Mouse (Mus musculus) mesoderm, embryonic 11.5 days (tissue): ENCODE results near the gene Daw1.

ENCODE experiments used
- DNase-seq: peaks from one replicate; pipeline ENCODE4 v3.0.0-alpha.2; 2012; ENCODE audit warnings: low read depth, low spot score

Daw1 gene

GRCm38 (mm10) chr1:83159603-83160002, at the start of gene Daw1:
Daw1 (plus strand) TSS chr1:83159752.
- DNase-seq, result peak; percentile 92

GRCm38 (mm10) chr1:83110992-83111391, 48.6 kb upstream of the Daw1 start:
- DNase-seq, result no peak

DNA sequence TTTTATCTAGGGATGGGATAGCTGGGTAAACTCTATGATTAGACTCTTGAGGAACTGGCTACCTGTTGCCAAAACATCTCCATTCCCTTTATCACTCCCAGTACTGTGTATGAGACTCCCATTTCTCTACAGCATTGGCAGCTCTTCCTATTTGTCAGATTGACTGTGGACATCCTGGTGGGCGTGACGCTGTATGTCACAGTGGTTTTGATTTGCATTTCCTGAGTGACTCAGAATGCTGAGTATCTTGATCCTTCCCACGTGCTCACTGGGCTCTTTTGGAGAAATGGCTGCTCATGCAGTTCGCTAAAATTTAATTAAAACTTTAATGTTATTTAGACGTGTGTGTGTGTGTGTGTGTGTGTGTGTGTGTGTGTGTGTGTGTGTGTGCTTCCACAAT, 47.8 kb upstream of the Daw1 start:
- DNase-seq, result no peak

GRCm38 (mm10) chr1:83116447-83117137, 43.0 kb upstream of the Daw1 start, which contains the start of gene Ccl20:
Ccl20 (plus strand) TSS chr1:83116766.
- DNase-seq, result no peak

- DNase-seq, result no peak
Observed at GRCm38 (mm10) chr1:83117217-83117616, 42.3 kb upstream of the Daw1 start.

GRCm38 (mm10) chr1:83117661-83118060, 41.9 kb upstream of the Daw1 start:
- DNase-seq, result no peak

DNA sequence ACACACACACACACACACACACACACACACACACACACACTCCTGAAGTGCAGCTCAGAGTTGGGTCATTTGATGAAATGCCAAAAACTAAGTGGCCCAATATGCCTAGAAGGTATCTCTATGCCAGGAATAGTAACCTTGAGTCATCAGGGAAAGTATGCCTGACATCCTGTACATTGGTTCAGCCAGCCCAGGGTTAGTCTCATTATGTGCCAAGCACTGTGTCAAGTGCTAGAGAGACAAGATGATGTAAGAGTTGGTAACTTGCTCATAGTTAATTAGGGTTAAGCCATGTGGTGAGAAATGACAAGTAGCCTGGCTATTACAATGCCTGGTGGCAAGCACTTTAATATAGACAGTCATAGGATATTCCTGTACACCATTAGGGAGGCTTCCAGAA, 39.6 kb upstream of the Daw1 start:
- no peak for DNase-seq

- DNase-seq, result no peak
Observed at GRCm38 (mm10) chr1:83120312-83120711, 39.2 kb upstream of the Daw1 start.

DNA sequence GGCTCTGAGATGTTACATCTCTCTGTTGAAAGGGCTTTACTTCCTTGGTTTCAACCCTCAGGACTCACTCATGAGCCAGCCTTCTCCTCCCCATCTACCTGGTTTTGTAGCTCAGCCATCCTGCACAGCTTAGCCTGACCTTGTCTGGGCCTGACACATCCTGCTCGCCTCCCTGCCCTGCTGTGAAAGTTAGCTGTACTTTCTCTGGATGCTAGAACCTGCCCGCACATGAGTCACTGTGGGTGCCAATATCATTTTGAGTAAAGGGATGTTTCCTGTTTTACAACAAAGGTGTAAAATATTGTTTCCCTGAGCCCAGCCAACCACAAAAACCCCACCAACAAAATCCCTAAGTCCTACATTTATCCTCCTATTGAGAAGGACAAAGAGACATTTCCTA, 36.4 kb upstream of the Daw1 start:
- DNase-seq, result no peak

GRCm38 (mm10) chr1:83135829-83136228, 23.7 kb upstream of the Daw1 start:
- peak; percentile 3 for DNase-seq

- no peak for DNase-seq
Observed at GRCm38 (mm10) chr1:83137847-83138246, 21.7 kb upstream of the Daw1 start.

GRCm38 (mm10) chr1:83138721-83139120, 20.8 kb upstream of the Daw1 start:
- DNase-seq, result no peak

GRCm38 (mm10) chr1:83141510-83141909, 18.0 kb upstream of the Daw1 start:
- DNase-seq, result no peak

DNA sequence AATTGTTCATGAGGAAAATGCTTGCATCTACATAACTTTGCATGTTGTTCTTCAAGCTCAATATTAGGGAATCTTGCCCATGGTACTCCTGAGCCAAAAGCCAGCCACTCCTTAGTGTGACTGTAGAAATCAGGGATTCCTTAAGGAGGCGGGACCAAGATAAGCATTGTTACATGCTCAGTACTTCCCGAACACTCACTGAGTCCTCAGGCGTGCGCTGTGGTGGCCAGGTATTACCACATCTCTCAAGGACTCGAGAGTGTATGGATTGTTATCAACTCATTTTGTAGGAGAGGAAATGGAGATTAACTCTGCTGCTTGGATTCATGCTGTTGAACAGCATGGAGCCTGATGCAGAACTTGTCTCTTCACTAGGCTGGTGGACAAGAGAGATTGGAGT, 17.5 kb upstream of the Daw1 start:
- DNase-seq, result no peak

- DNase-seq, result no peak
Observed at GRCm38 (mm10) chr1:83146547-83146946, 13.0 kb upstream of the Daw1 start.

DNA sequence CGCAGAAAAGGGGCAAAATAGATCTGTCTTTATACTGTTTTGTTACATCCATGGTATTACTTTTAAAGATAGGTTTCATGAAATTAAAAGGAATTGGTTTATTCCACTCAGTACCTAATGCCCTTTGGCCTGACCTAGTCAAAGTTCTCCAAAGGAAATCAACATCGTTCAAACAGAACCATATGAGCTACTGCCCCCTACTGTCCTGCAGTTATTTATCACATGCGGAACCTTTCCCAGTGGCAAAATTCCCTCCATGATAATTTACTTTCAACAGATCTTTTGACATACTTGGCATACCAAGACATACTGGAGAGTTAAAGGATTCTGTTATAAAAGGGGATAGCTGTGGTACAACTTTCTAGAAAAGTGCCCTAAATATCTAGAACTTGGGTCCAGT, 9.3 kb upstream of the Daw1 start:
- no peak for DNase-seq

DNA sequence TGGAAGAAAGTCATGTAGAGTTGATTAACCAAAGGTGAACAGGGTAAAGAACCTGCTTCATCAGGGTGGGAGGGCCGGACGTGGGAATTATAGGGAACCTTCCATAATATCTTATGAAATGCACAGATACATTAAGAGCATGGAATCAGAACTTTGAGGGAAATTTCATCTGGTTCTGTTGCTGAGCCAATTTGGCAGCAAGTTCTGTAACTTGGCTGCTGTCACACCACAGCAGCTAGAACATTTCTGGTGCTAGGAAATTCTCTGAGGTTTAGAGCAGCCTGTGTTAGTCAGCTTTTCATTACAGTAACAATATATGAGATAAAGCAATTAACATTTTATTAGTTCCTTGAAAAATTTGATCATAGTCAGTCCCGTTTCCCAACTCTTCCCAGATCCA, 6.6 kb upstream of the Daw1 start:
- no peak for DNase-seq

DNA sequence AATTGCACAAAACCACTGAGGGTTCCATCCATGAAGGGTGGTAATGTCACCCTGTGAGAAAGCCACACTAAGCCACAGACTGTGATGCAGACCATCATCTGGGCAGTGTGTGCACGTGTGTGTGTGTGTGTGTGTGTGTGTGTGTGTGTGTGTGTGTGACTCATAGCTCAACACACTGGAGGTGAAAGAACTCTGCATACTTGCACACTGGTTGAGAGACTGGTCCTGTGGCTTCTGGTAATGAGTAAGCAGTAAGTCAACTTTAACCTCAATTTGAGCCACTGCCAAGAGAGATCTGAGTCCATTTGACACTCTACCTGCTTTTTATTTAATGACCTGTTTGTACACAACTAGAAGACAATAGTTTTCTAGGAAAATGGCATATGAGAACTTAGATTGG, 2.7 kb upstream of the Daw1 start:
- no peak for DNase-seq

DNA sequence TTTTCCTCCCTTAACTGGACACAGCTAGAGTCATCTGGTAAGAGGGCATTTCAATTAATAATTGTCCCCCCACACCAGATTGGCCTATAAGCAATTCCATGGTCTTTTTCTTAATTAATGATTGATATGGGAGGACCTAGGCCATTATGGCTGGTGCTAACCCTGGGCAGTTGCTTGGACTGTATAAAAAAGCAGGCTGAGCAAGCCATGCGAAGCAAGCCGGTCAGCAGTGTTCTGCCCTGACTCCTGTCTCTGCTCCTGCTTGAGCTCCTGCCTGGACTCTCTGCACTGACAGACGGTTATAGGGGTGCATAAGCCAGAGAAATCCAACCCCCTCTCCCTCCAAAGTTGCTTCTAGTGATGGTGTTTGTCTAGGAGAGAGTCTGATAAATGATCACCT, 2.1 kb downstream of the Daw1 start:
- DNase-seq, result no peak

- no peak for DNase-seq
Observed at GRCm38 (mm10) chr1:83164027-83164426, 4.5 kb downstream of the Daw1 start.

DNA sequence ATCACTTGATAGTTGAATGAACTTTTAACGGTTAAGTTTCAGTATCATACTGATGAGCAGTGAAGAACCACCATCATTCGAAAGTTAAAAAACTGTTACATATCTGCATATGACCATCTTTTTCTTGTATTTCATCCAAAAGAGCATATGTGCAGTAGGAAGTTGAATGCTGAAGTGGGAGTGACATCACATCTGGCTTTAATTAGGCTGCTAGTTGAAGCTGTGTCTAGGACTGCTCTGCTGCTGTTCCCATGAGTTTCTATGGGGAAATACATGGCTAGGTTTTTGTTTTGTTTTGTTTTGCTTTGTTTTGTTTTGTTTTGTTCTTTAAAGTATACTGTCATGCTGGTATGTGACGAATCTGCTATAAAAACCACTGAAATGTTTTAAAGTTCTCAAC, 9.6 kb downstream of the Daw1 start:
- DNase-seq, result peak; percentile 57

DNA sequence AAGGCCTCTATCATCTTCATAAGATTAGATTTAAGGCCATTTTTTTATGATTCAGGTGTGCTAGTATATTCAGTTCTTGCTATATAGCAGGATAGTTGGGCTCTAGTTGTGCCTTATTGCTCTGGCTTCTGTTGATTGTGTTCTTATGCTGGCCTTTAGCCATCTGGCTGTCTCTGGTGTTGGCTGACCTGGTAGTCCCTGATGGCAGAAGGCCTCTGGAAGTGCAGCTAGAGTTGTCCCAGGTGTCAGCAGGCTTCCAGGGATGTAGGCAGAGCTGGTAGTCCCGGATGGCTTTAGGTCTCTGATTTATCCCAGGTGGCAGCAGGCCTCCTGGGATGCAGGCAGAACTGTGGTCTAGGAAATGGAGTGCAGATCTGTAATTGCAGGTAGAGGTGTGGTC, 16.4 kb downstream of the Daw1 start:
- DNase-seq, result no peak

GRCm38 (mm10) chr1:83179531-83179930, 20.0 kb downstream of the Daw1 start:
- DNase-seq, result no peak

GRCm38 (mm10) chr1:83181418-83181817, 21.9 kb downstream of the Daw1 start:
- no peak for DNase-seq
